Mouse (Mus musculus) spleen, adult 2 months (tissue): ENCODE measurements around the gene Trim41.

Source experiments
- CTCF ChIP-seq: fragments of 200-500 bp; IDR thresholded peaks from 2 replicates; pipeline ENCODE4 v1.5.1; 2011; ENCODE audit warnings: mild to moderate bottlenecking, inconsistent platforms; ENCODE audit not compliant: insufficient read depth, insufficient read length, insufficient replicate concordance; ENCODE audit errors: extremely low read depth
- POLR2A ChIP-seq: fragments of 200-500 bp; IDR thresholded peaks from 2 replicates; pipeline ENCODE4 v1.6.1; 2011; ENCODE audit warnings: low read depth, low read length, inconsistent platforms

DNA sequence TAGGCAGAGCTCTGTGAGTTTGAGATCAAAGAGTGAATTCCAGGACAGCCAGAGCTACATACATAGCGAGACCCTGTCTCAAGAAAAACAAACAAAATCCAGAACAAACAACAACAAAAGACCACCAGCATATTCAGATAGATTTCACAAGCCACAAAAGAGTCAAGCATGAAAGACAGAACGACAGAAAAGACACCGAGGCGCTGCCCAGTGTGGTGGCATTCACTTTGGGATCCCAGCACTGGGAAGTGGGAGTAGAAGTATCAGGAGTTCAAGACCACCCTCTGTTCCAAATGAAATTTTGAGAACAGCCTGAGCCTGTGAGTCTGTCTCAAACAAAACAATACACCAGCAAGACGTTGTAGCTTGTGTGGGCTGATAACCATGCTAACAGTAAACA is 29.7 kb upstream of the Trim41 start:
- TF ChIP-seq CTCF (no peak), POLR2A (no peak)
